8 mouse cellular contexts compared by ENCODE assay signal in genomic region chr11:83941950-83942840, GRCm38 (mm10). TPM values are rescaled to one million over a fixed set of nuclear protein-coding genes. Genes with fewer than 3 reads are reported as not detected.
DNase-seq lines count a peak whose midpoint lies in the region; ATAC-seq and TF ChIP-seq lines count a peak whose summit lies in the region.

TSS of gene Ddx52 (plus strand) at chr11:83942062.

- H3K4me2 ChIP-seq in heart, embryonic 15.5 days = peak within 1 kb of the TSS; percentile 72
- peak within 1 kb of the TSS; percentile 90 for H3K4me2 ChIP-seq in liver, embryonic 14.5 days (ENCODE audit: low read depth)
- peak within 1 kb of the TSS; percentile 79 for H3K4me2 ChIP-seq in neural tube, embryonic 11.5 days (ENCODE audit: low read depth)
- peak within 1 kb of the TSS; percentile 77 for H3K4me2 ChIP-seq in stomach, postnatal 0 days (replicated peaks; ENCODE audit: low read depth)

- no peak for TF ChIP-seq CTCF in liver, embryonic 14.5 days (IDR thresholded peaks at IDR 0.05; ENCODE audit: low read depth)
- no peak for TF ChIP-seq CTCF in stomach, postnatal 0 days (IDR thresholded peaks at IDR 0.05; ENCODE audit: low read depth)

- DNase-seq in CD8-positive naive resting alpha-beta T cell, adult 2 months (ENCODE audit: low read depth in 2 of 2, low spot score in 2 of 2) = peak; percentile 74 to 80
- DNase-seq in c-Kit-positive CD71-negative TER-119-negative erythroid progenitor cells, embryonic 14.5 days (ENCODE audit: low read depth) = peak; percentile 87
- peak; percentile 86 for DNase-seq in forebrain, embryonic 10.5 days (ENCODE audit: extremely low spot score, low spot score)
- DNase-seq in kidney, postnatal 25 days = peak; percentile 93 to 95
- peak; percentile 75 to 83 (median 75) for DNase-seq in liver, embryonic 14.5 days (ENCODE audit: low read depth in 3 of 3, low spot score in 3 of 3)
- DNase-seq in neural tube, embryonic 11.5 days (ENCODE audit: low spot score) = peak; percentile 91
- peak; percentile 92 for DNase-seq in stomach, postnatal 0 days (ENCODE audit: low spot score)

- H3K36me3 ChIP-seq in forebrain, embryonic 10.5 days (replicated peaks) = peaks cover 40% of the 10 kb centered on the region
- peaks cover 40% of the 10 kb centered on the region for H3K36me3 ChIP-seq in heart, embryonic 15.5 days
- peaks cover 27% of the 10 kb centered on the region for H3K36me3 ChIP-seq in liver, embryonic 14.5 days (replicated peaks; ENCODE audit: control insufficient read depth, insufficient read depth, low read depth)
- peaks cover 6% of the 10 kb centered on the region for H3K36me3 ChIP-seq in neural tube, embryonic 11.5 days (ENCODE audit: control insufficient read depth, insufficient read depth, low read length)
- H3K36me3 ChIP-seq in stomach, postnatal 0 days (ENCODE audit: control insufficient read depth, insufficient read depth, low read length) = peaks cover 8% of the 10 kb centered on the region

- peak within 1 kb of the TSS; percentile 67 for H3K4me3 ChIP-seq in forebrain, embryonic 10.5 days
- H3K4me3 ChIP-seq in heart, embryonic 15.5 days = peak within 1 kb of the TSS; percentile 92
- peak within 1 kb of the TSS; percentile 88 to 97 for H3K4me3 ChIP-seq in liver, embryonic 14.5 days (ENCODE audit: insufficient read depth in 1 of 2, low read depth in 2 of 2, low read length in 2 of 2)
- peak within 1 kb of the TSS; percentile 87 for H3K4me3 ChIP-seq in neural tube, embryonic 11.5 days (ENCODE audit: low read depth, low read length)
- peak within 1 kb of the TSS; percentile 83 for H3K4me3 ChIP-seq in stomach, postnatal 0 days (ENCODE audit: low read depth, low read length)

- peaks cover 16% of the 10 kb centered on the region for H3K4me1 ChIP-seq in forebrain, embryonic 10.5 days
- H3K4me1 ChIP-seq in heart, embryonic 15.5 days (replicated peaks) = peaks cover 12% of the 10 kb centered on the region
- peaks cover 9 to 10% of the 10 kb centered on the region in 2 experiments for H3K4me1 ChIP-seq in liver, embryonic 14.5 days (replicated peaks; ENCODE audit: control insufficient read depth in 2 of 2, insufficient read depth in 2 of 2, low read length in 1 of 2)
- peaks cover 3% of the 10 kb centered on the region; the same call in 1 of the 2 replicates for H3K4me1 ChIP-seq in neural tube, embryonic 11.5 days (ENCODE audit: control insufficient read depth, insufficient read depth, low read length)
- no peaks in the 10 kb centered on the region for H3K4me1 ChIP-seq in stomach, postnatal 0 days (replicated peaks; ENCODE audit: control insufficient read depth, insufficient read depth)

- peak within 1 kb of the TSS; percentile 87 for H3K27ac ChIP-seq in forebrain, embryonic 10.5 days
- peak within 1 kb of the TSS; percentile 75 for H3K27ac ChIP-seq in heart, embryonic 15.5 days
- peak within 1 kb of the TSS; percentile 60 for H3K27ac ChIP-seq in liver, embryonic 14.5 days
- peak within 1 kb of the TSS; percentile 63; the same call in 1 of the 2 replicates for H3K27ac ChIP-seq in neural tube, embryonic 11.5 days (ENCODE audit: low read depth, low read length)
- peak within 1 kb of the TSS; percentile 82 for H3K27ac ChIP-seq in stomach, postnatal 0 days (replicated peaks)

- no peaks in the 10 kb centered on the region for H3K27me3 ChIP-seq in forebrain, embryonic 10.5 days (ENCODE audit: poor library complexity, severe bottlenecking)
- peaks cover 24% of the 10 kb centered on the region for H3K27me3 ChIP-seq in heart, embryonic 15.5 days
- no peaks in the 10 kb centered on the region for H3K27me3 ChIP-seq in liver, embryonic 14.5 days (ENCODE audit: control insufficient read depth, insufficient read depth, low read length)
- H3K27me3 ChIP-seq in neural tube, embryonic 11.5 days (ENCODE audit: control insufficient read depth, insufficient read depth, low read length) = no peaks in the 10 kb centered on the region
- H3K27me3 ChIP-seq in stomach, postnatal 0 days (ENCODE audit: control insufficient read depth, insufficient read depth, low read length) = no peaks in the 10 kb centered on the region

- no peak for TF ChIP-seq EP300 in liver, embryonic 14.5 days (IDR thresholded peaks at IDR 0.05; ENCODE audit: low read depth)
- TF ChIP-seq EP300 in stomach, postnatal 0 days (optimal IDR thresholded peaks at IDR 0.05) = no peak

- WGBS in forebrain, embryonic 10.5 days = 2% methylated on average over 49 of the region's 49 CpGs
- whole genome bisulfite sequencing in heart, embryonic 15.5 days = under 1% methylated on average over 49 of the region's 49 CpGs
- WGBS in liver, embryonic 14.5 days (ENCODE audit: insufficient replicate concordance) = under 1% methylated on average over 49 of the region's 49 CpGs
- 1% methylated on average over 49 of the region's 49 CpGs for WGBS in neural tube, embryonic 11.5 days
- 1% methylated on average over 49 of the region's 49 CpGs for WGBS in stomach, postnatal 0 days

- peak within 1 kb of the TSS; percentile 80 for H3K9ac ChIP-seq in heart, embryonic 15.5 days
- H3K9ac ChIP-seq in liver, embryonic 14.5 days (replicated peaks) = peak within 1 kb of the TSS; percentile 90
- H3K9ac ChIP-seq in neural tube, embryonic 11.5 days (ENCODE audit: low read length) = peak within 1 kb of the TSS; percentile 84
- peak within 1 kb of the TSS; percentile 86 for H3K9ac ChIP-seq in stomach, postnatal 0 days (ENCODE audit: low read length)

- ATAC-seq in heart, embryonic 15.5 days (replicated peaks; ENCODE audit: insufficient number of reproducible peaks, insufficient read depth, low FRiP score, low read depth) = peak; percentile 81
- ATAC-seq in liver, embryonic 14.5 days (ENCODE audit: insufficient read depth) = peak; percentile 93
- ATAC-seq in neural tube, embryonic 11.5 days (ENCODE audit: insufficient read depth, low FRiP score, low TSS enrichment) = no peak
- ATAC-seq in stomach, postnatal 0 days (ENCODE audit: low FRiP score, low TSS enrichment) = peak; percentile 97

- H3K9me3 ChIP-seq in forebrain, embryonic 10.5 days = no peaks in the 10 kb centered on the region
- no peaks in the 10 kb centered on the region for H3K9me3 ChIP-seq in heart, embryonic 15.5 days (replicated peaks)
- H3K9me3 ChIP-seq in liver, embryonic 14.5 days (ENCODE audit: control insufficient read depth, low read length) = no peaks in the 10 kb centered on the region
- no peaks in the 10 kb centered on the region for H3K9me3 ChIP-seq in neural tube, embryonic 11.5 days (ENCODE audit: control insufficient read depth, low read length)
- H3K9me3 ChIP-seq in stomach, postnatal 0 days (ENCODE audit: control insufficient read depth, low read length) = no peaks in the 10 kb centered on the region

RNA-seq across cellular contexts. Expression of gene Ddx52, which starts in this region (rescaled TPM):
- polyA plus RNA-seq in forebrain, embryonic 10.5 days (2016; fragmentation: Nextera tagmentation; extraction: Ambion mirVana) = 47.4 and 50.3 TPM in 2 replicates
- polyA plus RNA-seq in heart, embryonic 15.5 days (2015; fragmentation: Nextera tagmentation; extraction: Ambion mirVana) = 18.7 and 18.9 TPM in 2 replicates
- 5.2 and 8.6 TPM in 2 replicates for polyA plus RNA-seq in liver, embryonic 14.5 days (2012; rRNA removed)
- polyA plus RNA-seq in liver, embryonic 14.5 days (2014; fragmentation: Nextera tagmentation; extraction: Ambion mirVana) = 15.6 and 16.6 TPM in 2 replicates
- polyA plus RNA-seq in neural tube, embryonic 11.5 days (2014; fragmentation: Nextera tagmentation; extraction: Ambion mirVana) = 45.6 and 48.3 TPM in 2 replicates
- 15.1 and 15.3 TPM in 2 replicates for polyA plus RNA-seq in stomach, postnatal 0 days (2015; fragmentation: Nextera tagmentation; extraction: Ambion mirVana)
